ENCODE assay signal across 7 mouse cellular contexts in genomic region chr3:68717346-68717745, GRCm38 (mm10). TPM values are rescaled to one million over a fixed set of nuclear protein-coding genes. Genes with fewer than 3 reads are reported as not detected.
DNase-seq lines count a peak whose midpoint lies in the region; ATAC-seq lines count a peak whose summit lies in the region.
"Not testable (repeated sequence)": the region's sequence is repeated elsewhere in the genome, so short reads cannot be mapped to it uniquely, and the experiment has no call there.

No protein-coding gene starts in this region.

- peak; percentile 63 for DNase-seq in WW6 (ENCODE audit: low read depth, low spot score)
- peak; percentile 14 for DNase-seq in cerebellum, adult 9-11 months
- peak; percentile 38 to 40 for DNase-seq in frontal cortex, postnatal 25 days (ENCODE audit: low spot score in 2 of 2)
- DNase-seq in left cerebral cortex, postnatal 25 days (ENCODE audit: low spot score in 2 of 2) = peak; percentile 69 to 71
- DNase-seq in midbrain, embryonic 11.5 days (ENCODE audit: low spot score, missing footprints) = peak; percentile 88
- peak; percentile 18 to 62 for DNase-seq in spleen, adult 18-20 months

- not testable (repeated sequence) for H3K9me3 ChIP-seq in midbrain, embryonic 11.5 days (ENCODE audit: control insufficient read depth, low read length)

- not testable (repeated sequence) for H3K27ac ChIP-seq in midbrain, embryonic 11.5 days (ENCODE audit: low read depth, low read length)

- not testable (repeated sequence) for H3K9ac ChIP-seq in midbrain, embryonic 11.5 days (ENCODE audit: low read length)

- not testable (repeated sequence) for H3K4me1 ChIP-seq in midbrain, embryonic 11.5 days (ENCODE audit: control insufficient read depth, insufficient read depth, low read length)

- intact Hi-C loops in left cerebral cortex, postnatal 25 days (cut with DNase I) = loop anchor here (10.0 kb wide), 1 partner anchor 237 kb away; no protein-coding TSS in a partner anchor

- not testable (repeated sequence) for H3K27me3 ChIP-seq in midbrain, embryonic 11.5 days (ENCODE audit: control insufficient read depth, insufficient read depth, low read length)

- not testable (repeated sequence) for H3K36me3 ChIP-seq in midbrain, embryonic 11.5 days (ENCODE audit: control insufficient read depth, insufficient read depth, low read length)

- not testable (repeated sequence) for H3K4me3 ChIP-seq in midbrain, embryonic 11.5 days (ENCODE audit: low read depth, low read length)

- ATAC-seq in inflammation-experienced regulatory T-cells, adult 6 months = peak; percentile 84
- ATAC-seq in midbrain, embryonic 11.5 days (ENCODE audit: low FRiP score) = not testable (repeated sequence)

- 52% methylated on average over 5 of the region's 5 CpGs for WGBS in midbrain, embryonic 11.5 days

- not testable (repeated sequence) for H3K4me2 ChIP-seq in midbrain, embryonic 11.5 days

RNA-seq across cellular contexts. Expression of gene Il12a, which starts 26.9 kb away (rescaled TPM):
- polyA plus RNA-seq in inflammation-experienced regulatory T-cells, adult 6 months (2017; shearing (Covaris generic)) = under 1 TPM in 1 of 3 experiments, not detected in 2; 0.59 TPM
- total RNA-seq in left cerebral cortex, postnatal 25 days (2021) = 1 to 10 TPM; 1.9 to 4.8 TPM
- 0.14 TPM in 1 of 2 replicates, not detected in the other for polyA plus RNA-seq in midbrain, embryonic 11.5 days (2014; fragmentation: Nextera tagmentation; extraction: Ambion mirVana)

Comparison
In these comparisons a context has a peak if more than half of its experiments do, and no peak if none do; other contexts are left out.
1. DNase-seq: peak in every context shown above with its lines; median percentile 88 in midbrain, embryonic 11.5 days; 70 in left cerebral cortex, postnatal 25 days; 63 in WW6; 40 in spleen, adult 18-20 months; 39 in frontal cortex, postnatal 25 days; 14 in cerebellum, adult 9-11 months.